Mouse (Mus musculus) mammary gland, adult 2 months (tissue): ENCODE data around the gene 2200002J24Rik. TPM values are rescaled to one million over a fixed set of nuclear protein-coding genes. Genes with fewer than 3 reads are reported as not detected.

Experiments
- polyA plus RNA-seq: library from polyadenylated mRNA; depleted of rRNA; stranded (reverse); fragments of >200 nt; gene quantifications from 2 replicates; pipeline ENCODE4 v1.2.3, GENCODE M21; 2012; ENCODE audit warnings: low replicate concordance; rRNA removed

The 2200002J24Rik gene
- not detected in 2 replicates for polyA plus RNA-seq

DNA sequence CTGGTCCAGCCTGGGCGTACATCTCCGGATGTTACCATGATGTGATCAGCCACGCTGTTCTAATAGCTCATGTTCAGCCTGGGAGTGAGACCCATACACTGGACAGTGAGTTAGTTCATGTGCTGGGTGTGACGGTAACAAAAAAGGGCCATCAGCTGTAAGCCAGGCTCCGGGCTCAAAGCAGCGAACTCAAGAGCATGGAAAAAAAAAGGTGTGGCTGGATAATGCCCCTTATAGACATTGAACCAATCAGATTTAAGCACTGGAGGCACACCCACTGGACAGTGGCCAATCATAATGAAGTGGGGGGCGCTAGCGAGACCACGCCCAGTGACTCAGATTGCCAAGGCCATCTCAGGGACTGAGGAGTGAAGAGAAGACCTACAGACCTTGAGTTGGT lies at the start of gene 2200002J24Rik:
2200002J24Rik (plus strand) TSS at position 338 of the 400 bp plus-strand sequence.

DNA sequence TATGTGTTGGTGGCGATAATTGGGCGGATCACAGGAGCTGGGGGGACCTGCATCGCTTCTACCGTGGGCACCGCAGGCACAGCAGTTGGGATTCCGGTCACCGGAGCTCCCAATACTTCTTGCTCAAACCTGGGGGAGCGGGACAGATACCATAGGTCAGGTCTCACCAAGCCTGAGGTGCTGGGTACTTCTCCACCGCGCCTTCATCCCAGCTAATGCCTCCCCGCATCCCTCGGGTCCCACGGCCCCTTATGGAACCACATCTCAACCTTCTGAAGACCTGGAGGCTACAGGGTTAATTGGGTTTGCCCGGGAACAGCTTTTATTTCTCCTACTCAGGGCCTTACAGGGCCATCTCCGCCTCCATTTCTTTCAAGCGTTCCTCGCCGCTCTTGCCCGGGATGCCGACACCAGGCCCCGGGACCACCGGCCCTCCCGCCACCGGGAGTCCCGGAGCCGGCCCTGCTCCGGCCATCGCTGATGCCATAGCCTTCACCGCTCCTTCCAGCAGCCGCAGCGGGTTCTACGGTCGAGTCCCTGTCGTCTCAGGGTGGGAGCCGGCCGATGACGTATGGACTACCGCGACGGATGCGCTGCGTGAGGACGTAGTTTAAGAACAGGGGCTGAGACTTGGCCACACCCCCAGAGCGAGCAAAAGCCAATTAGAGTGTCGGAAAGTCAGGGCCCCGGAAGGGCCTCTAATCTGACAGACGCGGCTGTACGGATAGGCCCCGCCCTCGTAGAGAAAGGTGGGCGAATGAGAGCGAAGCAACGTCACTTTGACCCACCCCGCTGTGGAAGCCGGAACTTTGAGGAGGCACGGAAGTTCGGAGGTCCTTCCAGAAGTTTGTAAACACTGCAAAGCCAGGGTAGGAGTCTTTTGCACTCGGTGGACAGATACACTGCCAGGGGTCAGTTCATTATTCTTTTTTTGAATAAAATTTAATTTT lies 48.9 kb upstream of the 2200002J24Rik start, which contains the start of gene Rbm42:
Rbm42 (minus strand) TSS at position 727 of the 950 bp plus-strand sequence.

DNA sequence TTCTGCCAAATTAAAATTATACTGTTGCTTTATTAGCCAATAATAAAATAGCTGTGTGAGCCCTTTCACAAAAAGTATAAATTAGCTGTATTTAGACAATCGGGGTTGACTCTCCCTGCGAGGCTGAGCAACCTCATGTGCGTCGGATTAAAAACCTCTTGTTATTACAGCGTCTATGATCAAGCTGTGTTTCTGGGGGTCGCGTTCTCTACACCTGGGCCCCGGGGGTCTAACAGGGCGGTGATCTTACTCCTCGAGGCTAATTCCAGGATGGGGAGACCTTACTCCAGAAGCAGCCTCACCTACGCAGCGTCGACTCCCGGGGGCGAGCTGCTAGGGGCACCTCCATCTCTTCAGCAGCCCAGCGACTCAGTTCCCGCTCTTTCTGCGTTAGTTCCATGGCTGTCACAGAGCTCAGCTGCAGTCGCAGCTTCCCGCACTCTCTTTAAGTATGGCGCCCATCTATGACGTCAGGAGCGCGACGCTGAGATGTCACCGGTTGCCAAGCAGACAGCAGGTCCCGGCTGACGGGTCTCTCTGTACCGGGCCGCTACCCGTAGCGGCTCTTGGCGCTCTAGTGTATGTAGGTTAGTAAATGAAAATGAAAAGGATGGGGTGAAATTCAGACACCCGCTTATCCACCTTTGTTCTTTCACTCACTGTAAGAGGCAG lies 34.1 kb upstream of the 2200002J24Rik start, which contains the start of gene Haus5:
Haus5 (minus strand) TSS at position 466 of the 672 bp plus-strand sequence.

DNA sequence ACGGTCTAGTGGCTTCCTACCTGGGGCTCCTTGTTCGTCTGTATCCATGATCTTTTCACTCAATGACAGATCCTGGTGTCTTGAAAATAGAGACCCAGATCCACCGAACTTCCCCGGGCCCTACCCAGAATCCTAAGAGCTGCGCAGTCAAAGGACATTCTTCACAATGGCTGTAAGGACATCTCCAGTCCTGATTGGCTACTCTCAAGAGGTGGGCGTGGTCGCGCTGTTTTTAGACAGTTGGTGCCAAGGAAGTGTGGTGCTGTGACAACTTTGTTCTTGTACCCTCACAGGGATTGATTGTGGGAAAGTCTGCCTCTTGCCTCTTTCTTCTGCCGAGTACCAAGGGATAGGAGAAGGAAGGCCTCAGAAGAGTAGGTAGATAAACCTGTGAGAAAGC lies 27.2 kb upstream of the 2200002J24Rik start, which contains the start of gene Pmis2:
Pmis2 (minus strand) TSS at position 126 of the 400 bp plus-strand sequence.

DNA sequence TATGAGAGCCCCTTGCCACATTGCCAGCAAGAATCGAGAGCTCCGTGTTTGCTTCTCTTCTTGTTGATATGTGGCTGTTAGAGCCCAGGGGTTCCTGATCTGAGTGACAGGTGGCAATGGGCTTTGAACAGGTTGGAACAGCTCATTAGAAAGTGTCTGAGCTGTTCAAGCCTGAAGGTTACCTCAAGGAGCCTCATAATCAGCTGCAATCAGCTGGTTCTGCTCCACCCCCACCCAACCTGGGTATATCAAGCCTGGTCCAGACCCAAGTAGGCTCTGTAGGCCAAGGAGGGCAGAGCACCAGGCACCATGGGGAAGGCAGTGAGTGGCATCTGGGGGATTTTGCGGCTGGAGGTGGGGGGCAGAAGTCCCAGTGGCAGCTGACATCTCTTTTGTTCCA lies 13.2 kb downstream of the 2200002J24Rik start, which contains the start of gene Atp4a:
Atp4a (plus strand) TSS at position 268 of the 400 bp plus-strand sequence.

DNA sequence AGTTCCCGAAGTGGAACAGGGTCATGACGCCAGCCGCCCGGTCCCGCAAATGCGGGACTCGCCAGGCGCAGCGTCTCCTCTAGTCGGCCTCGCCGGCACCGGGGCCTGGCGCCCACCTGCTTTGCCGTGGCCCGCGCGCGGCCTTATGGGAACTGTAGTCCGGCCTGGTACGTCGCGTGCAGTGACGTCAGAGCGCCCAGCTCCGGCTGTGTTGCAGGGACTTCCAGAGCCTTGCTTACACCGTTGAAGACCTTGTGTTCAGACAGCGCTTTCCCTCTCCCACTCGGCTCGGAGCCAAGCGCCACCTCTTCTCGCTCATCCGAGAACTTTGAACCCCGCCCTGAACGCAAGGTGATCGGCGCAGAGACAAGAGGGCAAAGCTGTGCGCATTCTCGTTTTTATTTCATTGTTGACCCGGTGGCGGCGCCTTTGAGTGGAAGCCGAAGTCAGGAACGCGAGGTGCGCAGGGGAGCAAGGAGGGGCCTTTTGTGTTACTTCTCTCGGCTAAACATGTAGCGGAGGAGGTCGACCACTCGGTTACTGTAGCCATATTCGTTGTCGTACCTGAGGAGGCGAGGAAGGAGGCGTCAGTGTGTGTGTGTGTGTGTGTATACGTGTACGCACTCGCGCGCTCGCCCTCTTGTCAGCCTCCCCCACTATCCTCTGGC lies 30.8 kb downstream of the 2200002J24Rik start, which contains the start of gene Tmem147:
Tmem147 (minus strand) TSS at position 145 of the 668 bp plus-strand sequence.

DNA sequence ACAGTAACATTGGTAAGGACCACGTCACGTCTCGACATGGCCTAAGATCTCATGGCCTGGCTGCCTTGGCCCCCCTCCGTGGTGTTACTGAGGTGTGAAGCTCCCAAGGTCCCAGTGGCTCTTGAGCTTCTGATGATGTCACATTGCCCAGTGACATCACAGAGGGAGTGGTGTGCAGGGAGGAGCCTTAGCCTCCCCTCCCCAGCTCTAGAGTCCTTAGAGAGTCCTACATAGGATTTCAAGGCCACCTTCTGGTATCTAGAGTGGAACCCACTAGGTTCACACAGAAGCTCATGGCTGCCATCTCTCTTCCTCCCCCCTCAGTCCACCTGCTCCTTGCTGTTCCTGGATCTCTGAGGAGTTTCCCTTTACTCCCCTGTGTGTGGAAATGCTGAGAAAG lies 44.9 kb downstream of the 2200002J24Rik start, which contains the start of gene Gapdhs:
Gapdhs (minus strand) TSS at position 65 of the 400 bp plus-strand sequence.

Other genes starting within 250 kb of the 2200002J24Rik start
- gene Kirrel2, start 241.2 kb upstream of the 2200002J24Rik start, polyA plus RNA-seq = 0.63 TPM in 1 of 2 replicates, not detected in the other
- gene Nphs1, start 240.6 kb upstream of the 2200002J24Rik start, polyA plus RNA-seq = 0.27 and 0.61 TPM in 2 replicates
- gene Prodh2, start 205.3 kb upstream of the 2200002J24Rik start, polyA plus RNA-seq = 1.4 TPM in 1 of 2 replicates, not detected in the other
- gene Arhgap33, start 163.9 kb upstream of the 2200002J24Rik start, polyA plus RNA-seq = 10.7 and 22.5 TPM in 2 replicates
- 49.5 and 798 TPM in 2 replicates for gene Hspb6, start 146.7 kb upstream of the 2200002J24Rik start, polyA plus RNA-seq
- gene Proser3, start 146.6 kb upstream of the 2200002J24Rik start, polyA plus RNA-seq = 8.0 and 10.5 TPM in 2 replicates
- 36.9 and 40.0 TPM in 2 replicates for gene Lin37, start 139.1 kb upstream of the 2200002J24Rik start, polyA plus RNA-seq
- gene U2af1l4, start 135.6 kb upstream of the 2200002J24Rik start, polyA plus RNA-seq = 58.9 and 66.3 TPM in 2 replicates
- 2.1 and 2.5 TPM in 2 replicates for gene Gm49396, start 135.6 kb upstream of the 2200002J24Rik start, polyA plus RNA-seq
- 97.0 and 187 TPM in 2 replicates for gene Psenen, start 135.3 kb upstream of the 2200002J24Rik start, polyA plus RNA-seq
- gene Igflr1, start 133.5 kb upstream of the 2200002J24Rik start, polyA plus RNA-seq = 9.9 and 16.6 TPM in 2 replicates
- gene Kmt2b, start 110.2 kb upstream of the 2200002J24Rik start, polyA plus RNA-seq = 63.8 and 73.1 TPM in 2 replicates
- gene Zbtb32, start 100.0 kb upstream of the 2200002J24Rik start, polyA plus RNA-seq = 4.8 and 7.8 TPM in 2 replicates
- 1.4 and 2.3 TPM in 2 replicates for gene Upk1a, start 86.1 kb upstream of the 2200002J24Rik start, polyA plus RNA-seq
- 332 and 742 TPM in 2 replicates for gene Cox6b1, start 72.8 kb upstream of the 2200002J24Rik start, polyA plus RNA-seq
- gene Etv2, start 63.1 kb upstream of the 2200002J24Rik start, polyA plus RNA-seq = not detected in 2 replicates
- 53.5 and 112 TPM in 2 replicates for gene Rbm42, start 48.6 kb upstream of the 2200002J24Rik start, polyA plus RNA-seq
- gene Haus5, start 33.9 kb upstream of the 2200002J24Rik start, polyA plus RNA-seq = 11.4 and 12.7 TPM in 2 replicates
- not detected in 2 replicates for gene Pmis2, start 27.3 kb upstream of the 2200002J24Rik start, polyA plus RNA-seq
- gene Atp4a, start 13.3 kb downstream of the 2200002J24Rik start, polyA plus RNA-seq = 0.05 and 0.70 TPM in 2 replicates
- gene Tmem147, start 30.6 kb downstream of the 2200002J24Rik start, polyA plus RNA-seq = 183 and 405 TPM in 2 replicates
- 0.09 and 0.10 TPM in 2 replicates for gene Gapdhs, start 44.8 kb downstream of the 2200002J24Rik start, polyA plus RNA-seq
- gene Sbsn, start 52.5 kb downstream of the 2200002J24Rik start, polyA plus RNA-seq = 6.5 and 14.4 TPM in 2 replicates
- 5.2 and 132 TPM in 2 replicates for gene Dmkn, start 64.8 kb downstream of the 2200002J24Rik start, polyA plus RNA-seq
- gene Krtdap, start 89.0 kb downstream of the 2200002J24Rik start, polyA plus RNA-seq = 1.2 and 71.0 TPM in 2 replicates
- gene Ffar2, start 124.8 kb downstream of the 2200002J24Rik start, polyA plus RNA-seq = 44.2 and 53.7 TPM in 2 replicates
- gene Ffar3, start 157.3 kb downstream of the 2200002J24Rik start, polyA plus RNA-seq = 0.10 and 0.11 TPM in 2 replicates
- gene Ffar1, start 162.6 kb downstream of the 2200002J24Rik start, polyA plus RNA-seq = 5.8 and 8.9 TPM in 2 replicates
- 85.3 and 86.3 TPM in 2 replicates for gene Cd22, start 181.4 kb downstream of the 2200002J24Rik start, polyA plus RNA-seq
- 3.9 and 5.1 TPM in 2 replicates for gene Mag, start 215.9 kb downstream of the 2200002J24Rik start, polyA plus RNA-seq
- gene Hamp2, start 225.8 kb downstream of the 2200002J24Rik start, polyA plus RNA-seq = 6.9 and 22.7 TPM in 2 replicates
- gene Hamp, start 245.1 kb downstream of the 2200002J24Rik start, polyA plus RNA-seq = 1.9 and 22.9 TPM in 2 replicates